Mouse (Mus musculus) Patski (cell line): Measurements from ENCODE around the gene Hbb-bh2. TPM values are rescaled to one million over a fixed set of nuclear protein-coding genes. Genes with fewer than 3 reads are reported as not detected.

Experiments used
- ATAC-seq: fragments of 100-300 bp; one replicate; pipeline ENCODE4 v1.8.0; 2021
- CTCF ChIA-PET: fragments of 350-600 bp; sonication (Branson Sonifier 250); formaldehyde crosslinking; loops from one replicate; lab custom pipeline; 2022; ENCODE audit warnings: inconsistent platforms; lab: Charles Lee
- POLR2A ChIA-PET: fragments of 350-600 bp; sonication (Branson Sonifier 250); formaldehyde crosslinking; loops from one replicate; lab custom pipeline; 2022; ENCODE audit warnings: antibody characterized with exemption, inconsistent platforms; lab: Charles Lee
- DNase-seq: peaks from one replicate; pipeline ENCODE4 v3.0.0-alpha.2; 2011; ENCODE audit warnings: low read depth, low spot score
- H3K27me3 ChIP-seq: fragments of 371-371 bp; one replicate; pipeline ENCODE4 v1.5.1; 2021
- CTCF ChIP-seq: fragments of 100-300 bp; IDR thresholded peaks from one replicate; pipeline ENCODE4 v1.5.1; 2021
- in situ Hi-C: fragments of 300-500 bp; cut with MboI; formaldehyde crosslinking; loops from 3 replicates; pipeline ENCODE4 v1.11.1; 2018; ENCODE audit warnings: low pct_unique_long_range_greater_than_20kb, mixed read lengths
- polyA plus RNA-seq: library from polyadenylated mRNA; unstranded; gene quantifications from one replicate; pipeline ENCODE4 v1.2.3, GENCODE M21; 2021

The Hbb-bh2 gene
- polyA plus RNA-seq, result not detected

DNA sequence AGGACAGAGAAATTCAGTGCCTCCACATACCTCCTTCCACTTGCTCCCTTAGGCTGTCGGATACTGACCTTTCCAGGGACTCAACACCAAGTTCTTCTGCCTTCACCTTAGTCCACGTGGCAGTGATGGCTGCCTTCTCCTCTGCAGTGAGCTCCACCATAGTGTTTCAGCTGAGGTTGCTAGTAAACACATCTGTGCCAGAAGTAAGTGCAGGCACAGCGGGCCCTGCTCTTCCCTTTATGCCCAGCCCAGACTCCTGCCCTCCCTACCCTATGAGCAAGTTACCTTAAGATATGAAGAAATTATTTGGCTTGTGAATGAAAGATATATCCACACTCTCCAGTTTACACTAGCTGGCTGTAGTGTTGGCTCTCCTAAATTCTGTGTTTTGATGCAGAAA, at the start of gene Hbb-bh2:
Hbb-bh2 (minus strand) TSS at position 253 of the 400 bp plus-strand sequence.
- no peak for TF ChIP-seq CTCF
- ATAC-seq (no peak), DNase-seq (no peak)
- no peaks in the 10 kb centered on the region for H3K27me3 ChIP-seq
- ChIA-PET CTCF (interaction anchor here (0.8 kb wide), 1 partner anchor 9 kb away, joined by 3 read pairs; no protein-coding TSS in a partner anchor), POLR2A (no interaction called here)
- in situ Hi-C loops, result no loop called here

DNA sequence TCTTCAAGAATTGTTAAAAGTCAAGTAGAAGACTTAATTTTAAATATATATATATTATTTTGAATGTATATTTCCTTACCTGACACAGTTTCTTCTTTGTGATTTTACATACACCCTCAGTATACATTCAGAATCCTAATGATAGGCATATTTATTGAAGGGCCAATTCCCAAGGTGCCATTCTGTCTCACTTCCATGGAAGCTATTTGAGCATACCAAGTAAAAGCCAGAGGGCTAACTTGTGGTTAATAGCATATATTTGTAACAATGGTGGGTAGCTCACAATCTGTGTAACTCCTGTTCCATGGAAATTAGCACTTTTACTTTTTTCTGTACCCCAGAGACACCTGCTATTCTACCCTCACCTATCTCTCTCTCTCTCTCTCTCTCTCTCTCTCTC, 45.8 kb upstream of the Hbb-bh2 start, which contains the start of gene Olfr66:
Olfr66 (minus strand) TSS at position 101 of the 400 bp plus-strand sequence.
- ChIA-PET CTCF (no interaction called here), POLR2A (no interaction called here)
- TF ChIP-seq CTCF, result no peak
- no peaks in the 10 kb centered on the region for H3K27me3 ChIP-seq
- no peak for DNase-seq
- no peak for ATAC-seq
- in situ Hi-C loops, result no loop called here

DNA sequence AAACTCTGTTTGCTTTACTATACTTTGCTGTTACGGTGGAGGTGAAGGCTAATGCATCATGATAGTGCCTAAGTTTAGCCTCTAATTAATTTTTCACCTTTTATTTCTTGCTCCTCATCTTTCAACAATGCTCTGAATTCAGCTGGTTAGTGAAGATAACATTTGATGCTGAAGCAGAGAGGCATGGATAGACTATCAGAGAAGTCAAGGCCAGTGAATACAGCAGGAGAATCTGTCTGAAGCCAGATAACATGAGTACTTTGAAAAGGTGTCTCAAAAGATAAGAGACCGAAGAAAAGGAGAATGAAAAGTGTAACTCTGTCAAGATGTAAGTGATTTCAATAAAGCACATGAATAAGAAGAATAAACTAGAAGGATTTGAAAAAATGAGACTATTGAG, 36.8 kb upstream of the Hbb-bh2 start:
- TF ChIP-seq CTCF, result no peak
- POLR2A ChIA-PET, result no interaction called here
- ATAC-seq, result no peak
- in situ Hi-C loops, result no loop called here
- DNase-seq, result no peak
- CTCF ChIA-PET, result no interaction called here
- no peaks in the 10 kb centered on the region for H3K27me3 ChIP-seq

DNA sequence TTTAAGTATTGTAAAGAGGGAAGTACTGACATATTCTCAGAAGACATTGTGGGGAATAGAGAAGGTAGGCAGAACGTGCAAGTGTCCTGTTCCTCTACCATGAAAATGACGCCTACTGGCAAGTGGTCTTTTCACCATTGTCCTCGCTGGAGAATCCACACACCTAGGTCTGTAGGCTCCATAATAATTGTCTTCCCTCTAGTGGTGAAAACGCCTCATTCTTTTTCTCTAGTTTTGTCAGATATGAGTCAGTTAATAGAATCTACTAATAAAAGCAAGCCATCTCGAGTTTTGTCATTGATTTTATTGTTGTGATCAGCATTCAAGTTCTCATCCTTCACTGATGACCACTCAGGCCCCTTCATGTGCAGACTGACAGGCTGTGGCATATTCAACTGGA, 34.1 kb upstream of the Hbb-bh2 start:
- ATAC-seq (no peak), DNase-seq (no peak)
- CTCF ChIA-PET, result no interaction called here
- POLR2A ChIA-PET, result no interaction called here
- H3K27me3 ChIP-seq, result no peaks in the 10 kb centered on the region
- in situ Hi-C loops, result no loop called here
- TF ChIP-seq CTCF, result no peak

DNA sequence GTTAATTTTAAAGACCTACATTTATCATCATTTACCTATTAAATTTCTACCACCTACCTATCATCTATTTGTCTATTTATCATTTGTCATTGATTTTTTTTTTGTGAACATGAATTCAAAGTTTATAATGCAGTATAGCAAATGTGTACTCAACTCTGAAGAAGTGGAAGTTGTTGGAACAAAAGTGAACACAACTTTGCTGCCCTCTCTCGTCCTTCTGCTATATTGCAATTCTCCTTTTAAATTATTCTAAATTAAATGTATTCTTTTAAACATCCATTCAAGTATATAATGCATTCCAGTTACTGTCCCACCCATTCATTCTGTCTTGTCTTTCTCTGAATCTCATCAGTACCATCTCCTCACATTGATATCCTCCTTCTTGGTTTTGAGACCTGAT, 32.7 kb upstream of the Hbb-bh2 start:
- CTCF ChIA-PET, result no interaction called here
- in situ Hi-C loops, result no loop called here
- POLR2A ChIA-PET, result no interaction called here
- peak; percentile 8 for TF ChIP-seq CTCF
- DNase-seq (no peak), ATAC-seq (no peak)
- no peaks in the 10 kb centered on the region for H3K27me3 ChIP-seq

DNA sequence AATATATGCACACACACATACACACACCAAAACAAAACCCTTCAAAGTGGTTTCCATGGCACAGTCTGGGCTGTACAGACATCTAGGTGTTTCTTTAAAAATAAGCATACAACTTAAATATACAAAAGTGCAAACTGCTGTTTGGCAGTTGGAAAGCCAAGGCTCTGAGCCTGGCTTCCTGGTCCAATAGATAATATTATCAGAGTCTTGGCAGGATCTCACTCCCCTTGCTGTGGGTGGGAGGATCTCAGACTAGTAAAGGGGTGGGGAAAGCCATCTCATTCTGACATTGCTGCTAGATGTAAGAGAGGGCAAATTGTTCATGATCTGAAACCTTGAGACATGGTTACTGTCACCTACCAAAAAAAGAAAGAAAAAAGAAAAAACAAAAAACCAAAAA, 30.3 kb upstream of the Hbb-bh2 start:
- in situ Hi-C loops, result no loop called here
- ATAC-seq, result no peak
- TF ChIP-seq CTCF, result no peak
- no peaks in the 10 kb centered on the region for H3K27me3 ChIP-seq
- CTCF ChIA-PET, result no interaction called here
- POLR2A ChIA-PET, result no interaction called here
- DNase-seq, result no peak

DNA sequence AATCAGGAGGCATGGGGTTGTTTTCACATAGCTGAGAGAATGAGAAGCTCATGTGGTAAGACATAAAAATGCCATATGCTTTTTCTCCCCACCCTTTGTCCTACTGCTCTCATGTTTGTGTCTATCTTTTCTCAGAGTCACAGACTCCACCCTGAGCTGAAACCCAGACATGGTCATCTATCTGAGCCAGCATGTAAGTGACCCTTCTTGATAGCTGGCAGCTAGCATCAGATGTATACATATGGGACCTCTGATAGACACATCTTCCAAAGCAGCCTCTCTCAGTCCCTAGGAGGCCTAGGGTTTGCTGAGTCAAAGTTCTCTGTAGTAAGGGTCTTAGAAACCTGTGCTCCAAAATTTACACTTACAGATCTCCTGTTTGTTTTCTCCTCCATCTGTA, 25.4 kb upstream of the Hbb-bh2 start:
- ATAC-seq (no peak), DNase-seq (no peak)
- POLR2A ChIA-PET, result no interaction called here
- CTCF ChIA-PET, result interaction anchor here (1.4 kb wide), 1 partner anchor 29 kb away, joined by 3 read pairs; the partner anchor contains the start of gene Olfr64
- no peaks in the 10 kb centered on the region for H3K27me3 ChIP-seq
- no peak for TF ChIP-seq CTCF
- in situ Hi-C loops, result no loop called here

DNA sequence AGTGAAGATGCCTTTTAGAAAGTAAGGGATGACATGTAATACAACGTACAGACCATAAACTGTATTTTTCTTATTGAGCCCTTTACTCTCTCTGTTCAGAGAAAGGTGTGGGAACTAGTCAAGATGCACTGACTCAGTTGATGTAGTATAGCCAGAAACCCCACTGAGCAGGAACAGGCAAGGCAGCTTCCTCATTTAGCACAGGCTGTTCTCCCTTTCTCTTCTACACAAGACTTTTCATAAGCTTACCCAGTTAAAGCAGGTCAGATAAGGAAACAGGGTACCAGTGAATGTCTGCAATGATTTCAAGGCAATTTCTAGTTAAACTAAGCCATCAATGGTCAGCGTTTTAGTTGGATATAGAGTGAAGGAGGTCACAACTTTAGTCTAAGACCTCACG, 21.2 kb upstream of the Hbb-bh2 start:
- POLR2A ChIA-PET, result no interaction called here
- ATAC-seq (no peak), DNase-seq (no peak)
- no peak for TF ChIP-seq CTCF
- CTCF ChIA-PET, result no interaction called here
- in situ Hi-C loops, result no loop called here
- no peaks in the 10 kb centered on the region for H3K27me3 ChIP-seq

DNA sequence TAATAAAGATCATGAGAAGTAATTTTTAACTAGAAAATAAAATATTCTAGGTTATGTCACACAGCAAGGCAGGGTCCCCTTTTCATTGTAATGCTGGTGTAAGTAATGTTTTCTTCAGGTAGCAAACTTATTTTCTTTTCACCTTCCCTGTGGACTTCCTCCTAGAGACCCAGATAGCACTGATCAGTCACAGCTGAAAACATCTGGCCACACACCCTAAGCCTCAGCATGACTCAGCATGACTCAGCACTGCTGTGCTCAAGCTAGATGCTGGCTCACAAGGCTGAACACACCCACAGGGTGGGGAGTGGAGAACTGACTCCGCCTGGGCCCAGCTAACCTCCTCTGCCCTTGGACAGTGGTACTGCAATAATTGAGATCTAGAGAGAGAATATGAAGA, 20.5 kb upstream of the Hbb-bh2 start:
- DNase-seq, result no peak
- no peak for ATAC-seq
- POLR2A ChIA-PET, result no interaction called here
- TF ChIP-seq CTCF, result no peak
- CTCF ChIA-PET, result no interaction called here
- in situ Hi-C loops, result no loop called here
- no peaks in the 10 kb centered on the region for H3K27me3 ChIP-seq

DNA sequence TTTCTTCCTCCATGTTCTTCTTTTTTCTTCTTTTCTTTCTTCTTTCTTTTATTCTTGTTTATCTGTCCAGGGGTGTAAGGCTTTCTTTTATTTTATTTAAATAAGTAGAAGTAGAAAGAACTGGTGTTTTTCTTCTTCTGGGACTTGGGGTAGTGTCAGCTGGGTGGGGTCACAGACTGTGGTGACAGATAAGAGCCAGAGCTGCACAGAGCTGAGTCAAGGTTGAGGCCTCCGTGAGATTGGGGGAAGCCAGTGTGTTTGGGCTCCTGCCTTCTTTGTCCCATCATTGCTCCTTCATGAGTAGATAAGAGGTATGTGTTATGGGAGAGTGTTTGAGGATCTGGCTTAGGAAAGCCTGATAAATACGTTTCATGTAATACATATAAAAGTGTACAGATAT, 18.8 kb upstream of the Hbb-bh2 start:
- CTCF ChIA-PET, result no interaction called here
- H3K27me3 ChIP-seq, result no peaks in the 10 kb centered on the region
- DNase-seq, result no peak
- POLR2A ChIA-PET, result no interaction called here
- TF ChIP-seq CTCF, result no peak
- no peak for ATAC-seq
- in situ Hi-C loops, result no loop called here

DNA sequence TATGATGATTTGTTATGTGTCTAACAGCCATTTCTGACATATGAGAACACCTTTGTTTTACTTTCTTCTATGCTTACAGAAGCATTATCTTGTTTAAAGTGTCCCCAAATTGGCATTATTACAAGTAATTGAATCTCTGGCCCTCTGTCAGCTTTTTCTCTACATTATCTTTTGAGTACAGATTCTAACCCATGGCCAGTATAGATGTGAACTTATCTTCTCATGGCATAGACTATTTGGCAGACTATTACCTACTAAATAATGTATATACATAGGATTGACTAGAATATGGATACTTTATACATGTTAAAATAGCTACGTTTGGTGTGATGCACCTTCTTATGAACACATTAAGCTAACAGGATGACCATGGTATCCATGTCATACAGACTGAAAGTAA, 14.3 kb upstream of the Hbb-bh2 start:
- in situ Hi-C loops, result no loop called here
- DNase-seq (no peak), ATAC-seq (no peak)
- CTCF ChIA-PET, result no interaction called here
- TF ChIP-seq CTCF, result no peak
- no peaks in the 10 kb centered on the region for H3K27me3 ChIP-seq
- POLR2A ChIA-PET, result no interaction called here

DNA sequence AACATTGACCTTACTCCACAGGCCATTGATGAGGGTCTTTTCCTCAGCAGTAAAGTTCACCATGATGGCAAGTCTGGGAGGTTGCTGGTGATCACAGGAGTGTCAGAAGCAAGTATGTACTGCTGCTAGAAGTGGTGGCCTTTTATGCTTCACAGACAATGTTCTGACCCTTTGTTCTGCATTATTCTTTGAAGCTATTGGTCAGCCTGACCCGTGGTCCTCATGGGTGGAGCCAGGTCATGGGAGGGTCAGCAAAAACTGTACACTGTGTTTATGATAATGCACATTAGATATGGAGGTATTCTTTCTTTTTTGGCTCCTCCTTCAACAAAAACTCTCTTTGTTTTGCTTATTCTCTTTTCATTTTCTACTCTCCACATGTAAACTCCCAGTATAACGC, 12.8 kb upstream of the Hbb-bh2 start, which contains the start of gene Hbb-y:
Hbb-y (minus strand) TSS at position 127 of the 400 bp plus-strand sequence.
- in situ Hi-C loops, result no loop called here
- ATAC-seq (no peak), DNase-seq (no peak)
- TF ChIP-seq CTCF, result no peak
- ChIA-PET POLR2A (no interaction called here), CTCF (no interaction called here)
- no peaks in the 10 kb centered on the region for H3K27me3 ChIP-seq
